9 mouse cellular contexts compared by ENCODE assay signal in genomic region chr7:66292552-66293376, GRCm38 (mm10).
DNase-seq lines count a peak whose midpoint lies in the region; ATAC-seq and TF ChIP-seq lines count a peak whose summit lies in the region.
"Had no signal": no experiment of that assay in that cellular context is flagged by ENCODE, and none has a peak within 500 bp of the region (broad histone marks: within the 10 kb centered on the region; RNA-seq: fewer than 3 reads in every experiment).

No protein-coding gene starts in this region.

- H3K9ac ChIP-seq in kidney, embryonic 14.5 days (ENCODE audit: low read depth, low read length): no peak overlapping the region

- H3K4me3 ChIP-seq in kidney, embryonic 14.5 days (ENCODE audit: low read length): no peak overlapping the region
- no peak overlapping the region for H3K4me3 ChIP-seq in thymus, adult 2 months (ENCODE audit: control insufficient read depth, insufficient read depth, low read length)

- TF ChIP-seq CTCF in thymus, adult 2 months (IDR thresholded peaks at IDR 0.05; ENCODE audit: borderline replicate concordance, control insufficient read depth, extremely low read depth, insufficient read depth, low read length, poor library complexity): no peak

- H3K27ac ChIP-seq in kidney, embryonic 14.5 days (ENCODE audit: low read depth, low read length): no peak overlapping the region
- no peak overlapping the region for H3K27ac ChIP-seq in thymus, adult 2 months (ENCODE audit: control insufficient read depth, insufficient read depth, low read length)

- no peak for TF ChIP-seq POLR2A in thymus, adult 2 months (IDR thresholded peaks at IDR 0.05; ENCODE audit: control insufficient read depth, extremely low read depth, insufficient read depth, low read length, poor library complexity)

- no peak overlapping the region for H3K4me2 ChIP-seq in kidney, embryonic 14.5 days (replicated peaks; ENCODE audit: low read depth, low read length)

- no peaks in the 10 kb centered on the region for H3K27me3 ChIP-seq in kidney, embryonic 14.5 days (ENCODE audit: control insufficient read depth, insufficient read depth, low read length)
- H3K27me3 ChIP-seq in thymus, adult 2 months (ENCODE audit: control insufficient read depth, insufficient read depth, low read length): no peaks in the 10 kb centered on the region

- H3K36me3 ChIP-seq in kidney, embryonic 14.5 days (ENCODE audit: control insufficient read depth, insufficient read depth, low read length): peaks cover 14% of the 10 kb centered on the region
- H3K36me3 ChIP-seq in thymus, adult 2 months (ENCODE audit: control insufficient read depth, insufficient read depth, low read length): no peaks in the 10 kb centered on the region

- H3K4me1 ChIP-seq in kidney, embryonic 14.5 days (ENCODE audit: control insufficient read depth, insufficient read depth, low read length): no peaks in the 10 kb centered on the region
- H3K4me1 ChIP-seq in thymus, adult 2 months (replicated peaks; ENCODE audit: control insufficient read depth, insufficient read depth, low read length): no peaks in the 10 kb centered on the region

- WGBS in kidney, embryonic 14.5 days: 66% methylated on average over 19 of the region's 19 CpGs
- 93% methylated on average over 19 of the region's 19 CpGs for WGBS in thymus, adult 2 months

- 0 out of 2 replicates have a peak, but pooled peaks have one; percentile 16 for ATAC-seq in kidney, embryonic 14.5 days (ENCODE audit: low FRiP score, low TSS enrichment)

- DNase-seq in kidney, adult 18-20 months: no peak
- DNase-seq in Muller cell, postnatal 12 days (ENCODE audit: inconsistent ontology term): peak; percentile 51
- DNase-seq in embryo, embryonic 11 days: peak; percentile 58
- DNase-seq in lung, postnatal 4 days: peak; percentile 17 to 73
- no peak for DNase-seq in layer of hippocampus, postnatal 10 days (ENCODE audit: low spot score in 2 of 2)
- no peak for DNase-seq in right cerebral cortex, postnatal 4 days
- DNase-seq in thymus, adult 2 months: no peak
- DNase-seq: right cerebral cortex, postnatal 14 days had no signal

- no peaks in the 10 kb centered on the region for H3K9me3 ChIP-seq in kidney, embryonic 14.5 days (ENCODE audit: control insufficient read depth, low read length)

Comparison
In these comparisons a context has a peak if more than half of its experiments do, and no peak if none do; other contexts are left out.
1. DNase-seq: peak in Muller cell, postnatal 12 days (single experiment), embryo, embryonic 11 days (single experiment) and lung, postnatal 4 days (2 of 2); none in kidney, adult 18-20 months (single experiment), layer of hippocampus, postnatal 10 days (0 of 2), right cerebral cortex, postnatal 4 days (single experiment) and thymus, adult 2 months (single experiment).